Mouse (Mus musculus) CH12.LX (cell line): ENCODE measurements at regions not wholly inside any gene's neighbourhood (a gene's known extent, or its start where the extent isn't known, plus 50 kb on each side); places are given as distances from the start of the nearest gene placed in this dataset.

Source experiments
- DNase-seq: peaks from one replicate; pipeline ENCODE4 v3.0.0-alpha.2; 2013; ENCODE audit errors: extremely low read depth
- H3K27ac ChIP-seq: 2 replicates; pipeline ENCODE4 v1.5.1; 2012; ENCODE audit warnings: low read depth, mild to moderate bottlenecking, control low read depth, moderate library complexity; ENCODE audit not compliant: insufficient read depth
- H3K27me3 ChIP-seq: replicated peaks from 2 replicates; pipeline ENCODE3; 2012; ENCODE audit warnings: inconsistent platforms
- H3K36me3 ChIP-seq, 2 experiments: replicated peaks in 1 of 2; 2 replicates each; pipeline versions ENCODE3 to v1.6.1; 2012; ENCODE audit warnings: inconsistent platforms in 1 of 2, low read length in 1 of 2, mild to moderate bottlenecking in 1 of 2, mixed read lengths in 1 of 2, moderate library complexity in 1 of 2; ENCODE audit not compliant: control insufficient read depth in 1 of 2, insufficient read depth in 1 of 2
- H3K4me1 ChIP-seq, 2 experiments: 2 replicates each; pipeline ENCODE4 v1.6.1; 2012; ENCODE audit warnings: inconsistent platforms in 1 of 2, moderate library complexity in 1 of 2; ENCODE audit not compliant: insufficient read depth in 2 of 2, control insufficient read depth in 1 of 2
- H3K4me2 ChIP-seq: 2 replicates; pipeline ENCODE4 v1.6.1; 2012; ENCODE audit warnings: low read depth, mild to moderate bottlenecking, control low read depth; ENCODE audit not compliant: poor library complexity, insufficient read depth, severe bottlenecking
- H3K4me3 ChIP-seq, 3 experiments: fragments of 150-350 bp in 1 of 3; sonication (generic) in 1 of 3; replicated peaks in 1 of 3; 2 replicates each; pipeline versions ENCODE3 to v1.5.1; 2011 to 2012; ENCODE audit warnings: low read depth in 2 of 3, low read length in 2 of 3, mild to moderate bottlenecking in 2 of 3, moderate library complexity in 2 of 3, control low read depth in 1 of 3, improper control_type of control experiment in 1 of 3, inconsistent platforms in 1 of 3, mixed read lengths in 1 of 3; ENCODE audit not compliant: poor library complexity in 1 of 3
- H3K79me2 ChIP-seq: replicated peaks from 2 replicates; pipeline ENCODE4 v1.6.1; 2012; ENCODE audit warnings: mild to moderate bottlenecking, moderate library complexity; ENCODE audit not compliant: control insufficient read depth, poor library complexity, insufficient read depth, severe bottlenecking; ENCODE audit errors: extremely low read depth
- H3K9ac ChIP-seq: 2 replicates; pipeline ENCODE4 v1.6.1; 2012; ENCODE audit warnings: low read depth, mild to moderate bottlenecking, control low read depth, moderate library complexity; ENCODE audit not compliant: insufficient read depth
- H3K9me3 ChIP-seq: replicated peaks from 2 replicates; pipeline ENCODE3; 2012; ENCODE audit warnings: low read length, inconsistent platforms, mixed read lengths
- BHLHE40 ChIP-seq: IDR thresholded peaks from 2 replicates; pipeline ENCODE4 v1.6.1; 2011; ENCODE audit warnings: mild to moderate bottlenecking, low read depth, low read length, improper control_type of control experiment
- CTCF ChIP-seq, 2 experiments: IDR thresholded peaks in 1 of 2; conservative IDR thresholded peaks in 1 of 2; 2 replicates each; pipeline ENCODE4 v1.5.1; 2011 to 2012; ENCODE audit warnings: low read depth in 2 of 2, low read length in 2 of 2, improper control_type of control experiment in 1 of 2, inconsistent platforms in 1 of 2, mild to moderate bottlenecking in 1 of 2, moderate library complexity in 1 of 2
- ELF1 ChIP-seq: IDR thresholded peaks from 2 replicates; pipeline ENCODE4 v1.6.1; 2014; ENCODE audit warnings: low read depth, mild to moderate bottlenecking, inconsistent platforms, low read length, improper control_type of control experiment
- GABPA ChIP-seq: IDR thresholded peaks from 2 replicates; pipeline ENCODE4 v1.6.1; 2012; ENCODE audit warnings: low read depth, low read length, improper control_type of control experiment, inconsistent platforms; ENCODE audit not compliant: insufficient replicate concordance
- KAT2A ChIP-seq: IDR thresholded peaks from 2 replicates; pipeline ENCODE4 v1.6.1; 2012; ENCODE audit warnings: low read length, improper control_type of control experiment, inconsistent platforms; ENCODE audit not compliant: insufficient replicate concordance
- POLR2A ChIP-seq: IDR thresholded peaks from 2 replicates; pipeline ENCODE4 v1.6.1; 2011; ENCODE audit warnings: low read depth, mild to moderate bottlenecking, improper control_type of control experiment, low read length
- RCOR1 ChIP-seq: conservative IDR thresholded peaks from 2 replicates; pipeline ENCODE4 v1.6.1; 2012; ENCODE audit warnings: low read depth, mild to moderate bottlenecking, inconsistent platforms, low read length, improper control_type of control experiment
- SIN3A ChIP-seq: IDR thresholded peaks from 2 replicates; pipeline ENCODE4 v1.6.1; 2012; ENCODE audit warnings: low read length, improper control_type of control experiment, inconsistent platforms
- TBP ChIP-seq: conservative IDR thresholded peaks from 2 replicates; pipeline ENCODE4 v1.6.1; 2011; ENCODE audit warnings: low read depth, low read length, improper control_type of control experiment
- TCF12 ChIP-seq: IDR thresholded peaks from 2 replicates; pipeline ENCODE4 v1.6.1; 2014; ENCODE audit warnings: low read depth, mild to moderate bottlenecking, inconsistent platforms, low read length, improper control_type of control experiment
- UBTF ChIP-seq: IDR thresholded peaks from 2 replicates; pipeline ENCODE4 v1.6.1; 2012; ENCODE audit warnings: low read depth, mild to moderate bottlenecking, inconsistent platforms, low read length, improper control_type of control experiment, moderate library complexity
- USF1 ChIP-seq: IDR thresholded peaks from 2 replicates; pipeline ENCODE4 v1.6.1; 2014; ENCODE audit warnings: low read depth, mild to moderate bottlenecking, inconsistent platforms, low read length, improper control_type of control experiment
- USF2 ChIP-seq: conservative IDR thresholded peaks from 2 replicates; pipeline ENCODE4 v1.6.1; 2011; ENCODE audit warnings: low read depth, low read length, improper control_type of control experiment
- ZMIZ1 ChIP-seq: IDR thresholded peaks from 2 replicates; pipeline ENCODE4 v1.6.1; 2012; ENCODE audit warnings: low read depth, mild to moderate bottlenecking, inconsistent platforms, low read length, improper control_type of control experiment
- dilution Hi-C: fragments of 300-500 bp; cut with MboI; formaldehyde crosslinking; loops from 2 replicates; pipeline ENCODE4 v1.14.3; 2020; ENCODE audit warnings: low sequenced_read_pairs; ENCODE audit not compliant: extremely low pct_unique_long_range_greater_than_20kb, extremely low pct_ligation_motif_present
- in situ Hi-C: fragments of 300-500 bp; cut with MboI; formaldehyde crosslinking; loops from 3 replicates; pipeline ENCODE4 v1.14.3; 2019; ENCODE audit warnings: low sequenced_read_pairs, low pct_ligation_motif_present, low pct_unique_long_range_greater_than_20kb, mixed read lengths

DNA sequence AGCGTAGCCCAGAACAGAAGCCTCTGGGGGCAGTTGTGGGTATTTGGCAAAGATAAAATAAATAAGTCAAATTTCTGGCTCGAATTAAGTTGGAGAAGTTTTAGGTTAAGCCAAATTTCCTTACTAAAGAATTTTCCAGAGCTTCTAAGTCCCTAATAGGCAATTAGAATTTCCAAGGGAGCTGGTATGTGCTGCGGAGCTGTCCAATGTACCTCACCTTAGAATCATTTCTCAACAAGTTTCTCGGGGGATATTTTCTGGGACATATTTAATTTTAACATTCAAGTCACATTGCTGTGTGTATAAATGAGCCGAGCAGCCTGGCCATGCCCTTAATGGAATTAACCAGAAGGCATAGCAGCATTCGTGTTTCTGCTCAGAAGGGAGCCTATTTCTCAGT is 90.8 kb upstream of the Fam216b start:
- in situ Hi-C loops = no loop called here
- DNase-seq = no peak
- Histone ChIP-seq H3K4me3 (no peak overlapping the region), H3K4me1 (no peaks in the 10 kb centered on the region), H3K79me2 (no peaks in the 10 kb centered on the region), H3K27me3 (no peaks in the 10 kb centered on the region), H3K9me3 (no peaks in the 10 kb centered on the region), H3K4me2 (no peak overlapping the region), H3K27ac (no peak overlapping the region), H3K9ac (no peak overlapping the region), H3K36me3 (no peaks in the 10 kb centered on the region)
- dilution Hi-C loops = no loop called here
- TF ChIP-seq ZMIZ1 = no peak
- TF ChIP-seq TBP = no peak
- no peak for TF ChIP-seq GABPA
- TF ChIP-seq USF1 = no peak

DNA sequence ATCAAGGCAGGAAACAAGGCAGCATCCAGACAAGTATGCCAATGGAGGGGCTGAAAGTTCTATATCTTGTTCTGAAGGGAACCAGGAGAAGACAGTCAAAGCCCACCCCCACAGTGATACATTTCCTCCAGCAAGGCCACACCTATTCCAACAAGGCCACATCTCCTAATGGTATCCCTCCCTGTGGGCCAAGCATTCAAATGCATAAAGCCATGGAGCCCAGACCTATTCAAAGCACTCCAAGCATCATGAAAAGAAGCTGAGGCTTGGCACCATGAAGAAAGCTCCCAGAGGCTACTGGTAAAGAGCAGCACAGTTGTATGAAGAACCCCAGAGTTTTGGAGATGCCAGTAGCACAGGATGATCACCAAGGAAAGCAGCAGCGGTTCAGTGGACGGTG is 84.6 kb upstream of the Fam216b start:
- TF ChIP-seq UBTF (no peak), KAT2A (no peak), TCF12 (no peak), ELF1 (no peak), USF2 (no peak), CTCF (conservative IDR thresholded peaks at IDR 0.05 in 1 of 2, IDR thresholded peaks at IDR 0.05 in 1 of 2; ENCODE audit: low read depth in 2 of 2, low read length in 2 of 2) (no peak), ZMIZ1 (no peak), POLR2A (no peak)
- no peak overlapping the region for H3K27ac ChIP-seq
- no peak overlapping the region for H3K4me2 ChIP-seq
- H3K4me3 ChIP-seq = no peak overlapping the region
- in situ Hi-C loops = no loop called here
- DNase-seq = no peak
- no peaks in the 10 kb centered on the region for H3K27me3 ChIP-seq
- no peak overlapping the region for H3K9ac ChIP-seq
- H3K79me2 ChIP-seq = no peaks in the 10 kb centered on the region
- no peaks in the 10 kb centered on the region for H3K4me1 ChIP-seq
- no peaks in the 10 kb centered on the region for H3K36me3 ChIP-seq
- no peaks in the 10 kb centered on the region for H3K9me3 ChIP-seq
- dilution Hi-C loops = no loop called here

DNA sequence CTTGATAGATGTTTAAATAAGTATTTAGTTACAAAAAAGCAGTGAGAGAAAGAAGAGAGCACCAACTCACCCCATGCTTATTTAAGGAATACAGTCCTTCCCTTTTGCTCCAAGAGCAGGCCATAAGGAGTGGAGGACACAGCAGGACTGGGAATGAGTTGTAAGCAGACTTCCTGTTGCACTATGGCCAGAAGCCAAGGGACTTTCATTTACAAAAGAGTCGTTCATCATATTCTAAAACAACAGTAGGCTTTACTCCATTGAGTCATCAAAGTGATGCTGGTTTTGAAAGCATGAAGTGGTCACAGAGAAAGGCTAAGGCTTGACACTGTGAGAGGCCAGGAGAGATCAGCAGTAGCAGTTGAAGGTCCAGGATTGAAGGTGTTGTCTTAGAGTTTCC is 84.1 kb upstream of the Fam216b start:
- in situ Hi-C loops (no loop called here), dilution Hi-C loops (no loop called here)
- Histone ChIP-seq H3K9ac (no peak overlapping the region), H3K27me3 (no peaks in the 10 kb centered on the region), H3K4me2 (no peak overlapping the region), H3K9me3 (no peaks in the 10 kb centered on the region), H3K36me3 (no peaks in the 10 kb centered on the region), H3K4me3 (no peak overlapping the region), H3K4me1 (no peaks in the 10 kb centered on the region), H3K27ac (no peak overlapping the region), H3K79me2 (no peaks in the 10 kb centered on the region)
- no peak for DNase-seq
- TF ChIP-seq SIN3A (no peak), TBP (no peak), BHLHE40 (no peak), USF2 (no peak), CTCF (conservative IDR thresholded peaks at IDR 0.05 in 1 of 2, IDR thresholded peaks at IDR 0.05 in 1 of 2; ENCODE audit: low read depth in 2 of 2, low read length in 2 of 2) (no peak), RCOR1 (no peak), UBTF (no peak)
- TF ChIP-seq, all 38 proteins: peak for 0
